Mouse (Mus musculus): ENCODE measurements at regions not wholly inside any gene's neighbourhood (a gene's known extent, or its start where the extent isn't known, plus 50 kb on each side); places are given as distances from the start of the nearest gene placed in this dataset.

- DNase-seq (ENCODE audit: low spot score in 2 of 2), result no peak
- intact Hi-C loops (cut with DNase I), result no loop called here
These were observed 354.2 kb downstream of the Cbln4 start for GRCm38 (mm10) chr2:171689102-171689501.

- no peak for DNase-seq (ENCODE audit: low spot score in 2 of 2)
- intact Hi-C loops (cut with DNase I), result no loop called here
These were observed 365.3 kb downstream of the Cbln4 start for GRCm38 (mm10) chr2:171677998-171678397.

GRCm38 (mm10) chr2:171677128-171677527 lies 366.1 kb downstream of the Cbln4 start:
- DNase-seq (ENCODE audit: low spot score in 2 of 2), result no peak
- intact Hi-C loops (cut with DNase I), result no loop called here

GRCm38 (mm10) chr2:171676083-171676482 lies 367.2 kb downstream of the Cbln4 start:
- DNase-seq (ENCODE audit: low spot score in 2 of 2), result peak in 1 of 2 experiments; percentile 25
- intact Hi-C loops (cut with DNase I), result no loop called here

- intact Hi-C loops (cut with DNase I), result no loop called here
These were observed 367.9 kb downstream of the Cbln4 start for GRCm38 (mm10) chr2:171675411-171675810.

GRCm38 (mm10) chr2:171670945-171671547 lies 372.2 kb downstream of the Cbln4 start:
- intact Hi-C loops (cut with DNase I), result no loop called here

More at GRCm38 (mm10) chr2:171675411-171675810, 367.9 kb downstream of the Cbln4 start:
- DNase-seq (ENCODE audit: low spot score in 2 of 2), result no peak

GRCm38 (mm10) chr2:171668791-171669645 lies 374.2 kb downstream of the Cbln4 start:
- intact Hi-C loops (cut with DNase I), result no loop called here
- DNase-seq (ENCODE audit: low spot score in 2 of 2), result no peak

More at GRCm38 (mm10) chr2:171670945-171671547, 372.2 kb downstream of the Cbln4 start:
- no peak for DNase-seq (ENCODE audit: low spot score in 2 of 2)

GRCm38 (mm10) chr2:171662571-171662970 lies 380.7 kb downstream of the Cbln4 start:
- intact Hi-C loops (cut with DNase I), result no loop called here
- DNase-seq (ENCODE audit: low spot score in 2 of 2), result no peak

- no peak for DNase-seq (ENCODE audit: low spot score in 2 of 2)
- intact Hi-C loops (cut with DNase I), result no loop called here
These were observed 381.3 kb downstream of the Cbln4 start for GRCm38 (mm10) chr2:171661896-171662511.

GRCm38 (mm10) chr2:171657125-171657524 lies 386.1 kb downstream of the Cbln4 start:
- intact Hi-C loops (cut with DNase I), result no loop called here
- no peak for DNase-seq (ENCODE audit: low spot score in 2 of 2)

GRCm38 (mm10) chr2:171641730-171642129 lies 401.5 kb downstream of the Cbln4 start:
- intact Hi-C loops (cut with DNase I), result no loop called here
- peak in 1 of 2 experiments; percentile 16 for DNase-seq (ENCODE audit: low spot score in 2 of 2)

GRCm38 (mm10) chr2:171640478-171640877 lies 402.8 kb downstream of the Cbln4 start:
- intact Hi-C loops (cut with DNase I), result no loop called here
- no peak for DNase-seq (ENCODE audit: low spot score in 2 of 2)

- DNase-seq (ENCODE audit: low spot score in 2 of 2), result no peak
- intact Hi-C loops (cut with DNase I), result no loop called here
These were observed 404.3 kb downstream of the Cbln4 start for GRCm38 (mm10) chr2:171638931-171639330.

GRCm38 (mm10) chr2:171636837-171637236 lies 406.4 kb downstream of the Cbln4 start:
- no peak for DNase-seq (ENCODE audit: low spot score in 2 of 2)
- intact Hi-C loops (cut with DNase I), result no loop called here

- no peak for DNase-seq (ENCODE audit: low spot score in 2 of 2)
- intact Hi-C loops (cut with DNase I), result no loop called here
These were observed 409.7 kb downstream of the Cbln4 start for GRCm38 (mm10) chr2:171633355-171634097.

GRCm38 (mm10) chr2:171630101-171630715 lies 413.1 kb downstream of the Cbln4 start:
- intact Hi-C loops (cut with DNase I), result no loop called here
- no peak for DNase-seq (ENCODE audit: low spot score in 2 of 2)

GRCm38 (mm10) chr2:171628182-171628850 lies 414.9 kb downstream of the Cbln4 start:
- intact Hi-C loops (cut with DNase I), result no loop called here
- no peak for DNase-seq (ENCODE audit: low spot score in 2 of 2)

GRCm38 (mm10) chr2:171620668-171621067 lies 422.6 kb downstream of the Cbln4 start:
- DNase-seq (ENCODE audit: low spot score in 2 of 2), result no peak
- intact Hi-C loops (cut with DNase I), result no loop called here

- intact Hi-C loops (cut with DNase I), result no loop called here
- no peak for DNase-seq (ENCODE audit: low spot score in 2 of 2)
These were observed 423.0 kb downstream of the Cbln4 start for GRCm38 (mm10) chr2:171620253-171620652.
